Mouse (Mus musculus) midbrain, embryonic 12.5 days (tissue): ENCODE measurements around the gene Pde3b. TPM values are rescaled to one million over a fixed set of nuclear protein-coding genes. Genes with fewer than 3 reads are reported as not detected.
"Not testable (repeated sequence)": the region's sequence is repeated elsewhere in the genome, so short reads cannot be mapped to it uniquely, and the experiment has no call there.

Experiments
- ATAC-seq: fragments of 200-750 bp; cut with Nextera tagmentation; 2 replicates; pipeline ENCODE4 v1.8.0; 2017; ENCODE audit warnings: low read depth, moderate TSS enrichment, moderate library complexity; ENCODE audit not compliant: low FRiP score
- H3K27ac ChIP-seq: fragments of 300-500 bp; sonication (generic); replicated peaks from 2 replicates; pipeline ENCODE4 v1.5.1; 2016; ENCODE audit warnings: mild to moderate bottlenecking
- H3K27me3 ChIP-seq: fragments of 300-500 bp; sonication (generic); 2 replicates; pipeline ENCODE4 v1.6.1; 2016; ENCODE audit warnings: mild to moderate bottlenecking
- H3K36me3 ChIP-seq: fragments of 300-500 bp; sonication (generic); 2 replicates; pipeline ENCODE4 v1.6.1; 2016
- H3K4me1 ChIP-seq: fragments of 300-500 bp; sonication (generic); 2 replicates; pipeline ENCODE4 v1.6.1; 2016
- H3K4me2 ChIP-seq: fragments of 300-500 bp; sonication (generic); replicated peaks from 2 replicates; pipeline ENCODE4 v1.6.1; 2016; ENCODE audit warnings: mild to moderate bottlenecking, moderate library complexity
- H3K4me3 ChIP-seq: fragments of 300-500 bp; sonication (generic); 2 replicates; pipeline ENCODE4 v1.5.1; 2016; ENCODE audit warnings: mild to moderate bottlenecking
- H3K9ac ChIP-seq: fragments of 300-500 bp; sonication (generic); replicated peaks from 2 replicates; pipeline ENCODE4 v1.6.1; 2016; ENCODE audit warnings: mild to moderate bottlenecking, moderate library complexity
- H3K9me3 ChIP-seq: fragments of 300-500 bp; sonication (generic); 2 replicates; pipeline ENCODE4 v1.6.1; 2016; ENCODE audit warnings: mild to moderate bottlenecking
- WGBS: fragments of 180-500 bp; shearing (Covaris S2); methylation state at CpG from one replicate; pipeline ENCODE4 v1.1.7; 2016; 5-methylcytosine and 5-hydroxymethylcytosine counted together
- polyA plus RNA-seq: library from polyadenylated mRNA; unstranded; fragments of >200 nt; fragmentation: Nextera tagmentation; extraction: Ambion mirVana; gene quantifications from 2 replicates; pipeline ENCODE4 v1.2.1, GENCODE M21; 2016

Gene Pde3b
- polyA plus RNA-seq = 9.9 and 12.1 TPM in 2 replicates

DNA sequence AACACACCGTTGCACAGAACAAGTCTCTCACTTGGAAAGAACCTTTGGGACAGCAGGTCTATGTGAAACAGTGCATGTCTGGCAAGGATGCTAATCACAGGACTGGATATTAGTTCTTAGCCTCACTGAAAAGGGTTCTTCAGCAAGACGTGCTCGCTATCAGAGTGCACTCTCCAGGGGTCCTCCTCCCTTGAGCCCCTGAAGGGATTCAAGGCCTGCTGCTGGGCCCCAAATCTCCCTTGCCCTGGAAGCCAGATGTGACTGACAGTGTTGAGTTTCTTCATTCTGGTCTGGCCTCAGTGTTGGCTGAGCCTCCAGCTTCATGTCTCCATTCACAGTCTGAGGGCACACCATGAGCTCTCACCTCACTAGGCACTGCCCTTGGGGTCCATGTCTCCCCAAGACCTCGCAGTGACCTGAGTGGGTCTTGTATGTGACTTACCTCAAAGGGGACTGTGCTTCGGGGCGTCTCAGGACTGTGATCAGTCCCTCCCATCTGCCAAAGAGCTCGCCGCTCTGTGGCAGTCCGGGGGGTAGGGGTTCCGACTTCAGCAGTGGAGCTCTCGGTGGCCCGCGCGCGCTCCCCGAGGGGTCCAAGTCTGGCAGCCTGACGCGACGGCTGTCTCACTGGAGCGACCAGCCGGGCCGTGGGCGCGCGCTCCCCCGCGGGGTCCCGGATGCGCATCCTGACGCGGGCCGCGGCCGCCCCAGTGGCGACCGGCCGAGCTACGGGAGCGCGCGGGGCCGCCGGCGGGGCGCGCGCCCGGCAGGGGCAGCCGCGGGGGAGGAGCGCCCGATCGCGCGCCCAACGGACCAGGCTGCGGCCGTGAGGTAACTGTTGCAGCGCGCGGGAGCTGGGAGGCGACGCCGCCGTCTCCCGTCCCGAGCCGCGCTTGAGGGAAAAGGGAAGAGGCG is at the start of gene Pde3b:
TSS of gene Pde3b (plus strand) at position 861 of the 915 bp plus-strand sequence.
- ATAC-seq = peak; percentile 89
- H3K36me3 ChIP-seq = no peaks in the 10 kb centered on the region

DNA sequence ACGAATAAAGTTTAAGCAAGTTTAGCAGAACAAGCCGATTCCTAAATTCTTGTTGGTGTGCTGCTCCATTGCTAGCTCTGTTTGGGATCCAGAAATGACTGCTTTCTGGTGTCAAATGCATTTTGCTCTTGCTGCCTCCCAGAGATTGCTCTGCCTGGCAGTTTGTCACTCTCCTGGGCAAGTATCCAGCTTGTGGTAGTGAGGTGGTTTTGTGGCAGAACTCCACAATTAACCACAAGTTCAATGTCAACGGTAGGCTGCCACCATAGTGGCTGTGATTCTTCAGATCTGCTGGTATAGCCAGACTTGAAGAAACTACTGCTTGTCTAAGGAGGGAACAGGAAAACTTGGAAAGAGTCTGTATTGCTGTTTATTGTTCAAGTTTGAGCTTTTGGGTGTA is 13.0 kb upstream of the Pde3b start:
- WGBS = 90% methylated on average over 3 of the region's 3 CpGs
- Histone ChIP-seq H3K9ac (no peak overlapping the region), H3K27me3 (no peaks in the 10 kb centered on the region), H3K27ac (no peak overlapping the region), H3K4me2 (no peak overlapping the region), H3K4me1 (no peaks in the 10 kb centered on the region), H3K9me3 (no peaks in the 10 kb centered on the region), H3K4me3 (no peak overlapping the region), H3K36me3 (no peaks in the 10 kb centered on the region)
- ATAC-seq = no peak

More for the DNA sequence above, at the start of gene Pde3b:
- 1% methylated on average over 48 of the region's 70 CpGs for WGBS
- peak within 1 kb of the TSS; percentile 96 for H3K9ac ChIP-seq
- peak within 1 kb of the TSS; percentile 78 for H3K4me2 ChIP-seq
- peak within 1 kb of the TSS; percentile 94 for H3K27ac ChIP-seq
- no peaks in the 10 kb centered on the region for H3K27me3 ChIP-seq
- H3K4me1 ChIP-seq = peaks cover 19% of the 10 kb centered on the region
- peak within 1 kb of the TSS; percentile 94 for H3K4me3 ChIP-seq
- no peaks in the 10 kb centered on the region for H3K9me3 ChIP-seq

DNA sequence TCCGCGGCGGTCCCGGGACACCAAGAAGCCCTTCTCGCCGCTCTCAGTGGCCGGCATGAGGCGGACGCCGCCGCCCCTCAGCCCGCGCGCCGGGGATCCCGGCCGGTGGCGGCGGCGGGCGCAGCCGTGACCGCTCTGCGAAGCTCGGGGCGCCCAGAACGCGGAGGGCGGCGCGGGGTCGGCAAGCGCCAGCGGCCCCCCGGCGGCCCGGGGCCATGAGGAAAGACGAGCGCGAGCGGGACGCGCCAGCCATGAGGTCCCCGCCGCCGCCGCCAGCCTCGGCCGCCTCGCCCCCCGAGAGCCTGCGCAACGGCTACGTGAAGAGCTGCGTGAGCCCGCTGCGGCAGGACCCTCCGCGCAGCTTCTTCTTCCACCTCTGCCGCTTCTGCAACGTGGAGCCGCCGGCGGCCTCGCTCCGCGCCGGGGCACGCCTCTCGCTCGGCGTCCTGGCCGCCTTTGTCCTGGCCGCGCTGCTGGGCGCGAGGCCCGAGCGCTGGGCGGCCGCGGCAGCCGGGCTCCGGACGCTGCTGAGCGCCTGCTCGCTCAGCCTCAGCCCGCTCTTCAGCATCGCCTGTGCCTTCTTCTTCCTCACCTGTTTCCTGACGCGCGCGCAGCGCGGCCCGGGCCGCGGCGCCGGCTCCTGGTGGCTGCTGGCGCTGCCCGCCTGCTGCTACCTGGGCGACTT is 397 bp downstream of the Pde3b start:
- WGBS = under 1% methylated on average over 88 of the region's 103 CpGs
- Histone ChIP-seq H3K4me1 (peaks cover 19% of the 10 kb centered on the region), H3K9me3 (no peaks in the 10 kb centered on the region), H3K4me2 (peak overlapping the region; percentile 78), H3K27ac (peak overlapping the region; percentile 94), H3K36me3 (no peaks in the 10 kb centered on the region), H3K27me3 (no peaks in the 10 kb centered on the region), H3K9ac (peak overlapping the region; percentile 96), H3K4me3 (peak overlapping the region; percentile 94)
- ATAC-seq = peak; percentile 74

DNA sequence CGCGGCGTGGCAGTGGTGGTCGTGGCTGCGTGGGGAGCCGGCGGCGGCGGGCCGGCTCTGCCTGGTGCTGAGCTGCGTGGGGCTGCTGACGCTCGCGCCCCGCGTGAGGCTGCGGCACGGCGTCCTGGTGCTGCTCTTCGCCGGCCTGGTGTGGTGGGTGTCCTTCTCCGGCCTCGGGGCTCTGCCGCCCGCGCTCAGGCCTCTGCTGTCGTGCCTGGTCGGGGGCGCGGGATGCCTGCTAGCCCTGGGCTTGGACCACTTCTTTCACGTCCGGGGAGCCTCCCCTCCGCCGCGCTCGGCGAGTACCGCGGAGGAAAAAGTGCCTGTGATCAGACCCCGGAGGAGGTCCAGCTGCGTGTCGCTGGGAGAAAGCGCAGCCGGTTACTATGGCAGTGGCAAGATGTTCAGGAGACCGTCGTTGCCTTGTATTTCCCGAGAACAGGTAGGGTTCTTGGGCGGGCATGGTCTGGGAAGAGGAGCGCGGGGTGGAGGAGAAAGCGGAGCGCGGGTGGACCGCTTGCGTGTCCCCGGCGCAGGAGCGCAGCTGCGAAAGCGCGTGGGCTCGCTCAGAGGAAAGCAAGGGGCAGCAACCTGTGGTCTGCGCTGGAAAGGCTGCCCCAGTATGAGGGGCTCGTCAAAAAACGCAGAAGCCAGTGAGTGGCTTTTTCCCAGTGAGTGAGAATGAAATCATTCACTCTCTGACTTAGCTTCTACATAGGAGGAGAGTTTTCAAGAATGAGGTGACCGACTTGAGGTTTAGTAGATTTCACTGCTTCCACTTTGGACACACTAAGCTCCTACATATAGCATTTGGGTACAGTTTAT is 1.2 kb downstream of the Pde3b start:
- Histone ChIP-seq H3K9me3 (no peaks in the 10 kb centered on the region), H3K36me3 (no peaks in the 10 kb centered on the region), H3K9ac (peak overlapping the region; percentile 96), H3K4me1 (peaks cover 19% of the 10 kb centered on the region), H3K27me3 (no peaks in the 10 kb centered on the region), H3K27ac (peak overlapping the region; percentile 94), H3K4me2 (peak overlapping the region; percentile 78), H3K4me3 (peak overlapping the region; percentile 94)
- peak; percentile 42 for ATAC-seq
- WGBS = under 1% methylated on average over 58 of the region's 66 CpGs

DNA sequence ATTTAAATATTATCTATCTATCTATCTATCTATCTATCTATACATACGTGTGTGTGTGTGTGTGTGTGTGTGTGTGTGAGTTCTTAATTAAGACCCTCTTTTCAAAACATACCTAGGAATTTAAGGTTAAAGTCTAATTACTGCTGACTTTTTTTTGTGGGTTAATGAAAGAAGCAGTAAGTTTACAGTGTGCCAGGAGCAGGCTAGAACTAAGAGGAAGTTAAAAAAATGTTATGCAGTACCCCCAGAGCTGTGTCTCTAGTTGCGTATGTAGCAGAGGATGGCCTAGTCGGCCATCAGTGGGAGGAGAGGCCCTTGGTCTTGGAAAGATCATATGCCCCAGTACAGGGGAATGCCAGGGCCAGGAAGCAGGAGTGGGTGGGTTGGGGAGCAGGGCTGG is 4.2 kb downstream of the Pde3b start:
- ATAC-seq = not testable (repeated sequence)

DNA sequence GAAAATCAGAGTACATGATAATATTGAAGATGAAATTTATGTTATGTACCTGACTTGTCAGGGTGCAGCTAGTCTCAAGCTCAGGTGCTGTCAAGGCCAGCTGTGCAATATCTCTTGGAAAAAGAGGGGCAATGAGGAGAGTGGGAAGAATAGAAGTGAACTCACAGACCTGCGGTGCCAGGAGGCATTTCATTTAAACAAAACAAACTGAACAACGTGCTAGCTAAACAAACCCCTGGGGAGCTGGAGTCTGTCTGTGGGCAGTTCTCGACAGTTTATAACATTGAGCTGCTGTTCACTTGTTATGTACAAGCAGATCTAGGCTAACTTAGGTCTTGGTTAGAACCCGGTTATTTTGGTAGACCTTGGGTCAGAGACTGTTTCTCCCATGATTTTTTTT is 5.8 kb downstream of the Pde3b start:
- WGBS = 56% methylated on average over 4 of the region's 4 CpGs
- peaks cover 12% of the 10 kb centered on the region for H3K4me1 ChIP-seq
- no peaks in the 10 kb centered on the region for H3K9me3 ChIP-seq
- no peak for ATAC-seq
- no peak overlapping the region for H3K4me3 ChIP-seq
- H3K27me3 ChIP-seq = no peaks in the 10 kb centered on the region
- H3K9ac ChIP-seq = no peak overlapping the region
- H3K4me2 ChIP-seq = no peak overlapping the region
- H3K27ac ChIP-seq = no peak overlapping the region
- H3K36me3 ChIP-seq = no peaks in the 10 kb centered on the region

More for the DNA sequence above, 4.2 kb downstream of the Pde3b start:
- not testable (repeated sequence) for H3K4me2 ChIP-seq, H3K36me3 ChIP-seq, H3K27me3 ChIP-seq, H3K27ac ChIP-seq, H3K9me3 ChIP-seq, H3K9ac ChIP-seq, H3K4me3 ChIP-seq
- 71% methylated on average over 3 of the region's 3 CpGs for WGBS
- peaks cover 16% of the 10 kb centered on the region for H3K4me1 ChIP-seq

DNA sequence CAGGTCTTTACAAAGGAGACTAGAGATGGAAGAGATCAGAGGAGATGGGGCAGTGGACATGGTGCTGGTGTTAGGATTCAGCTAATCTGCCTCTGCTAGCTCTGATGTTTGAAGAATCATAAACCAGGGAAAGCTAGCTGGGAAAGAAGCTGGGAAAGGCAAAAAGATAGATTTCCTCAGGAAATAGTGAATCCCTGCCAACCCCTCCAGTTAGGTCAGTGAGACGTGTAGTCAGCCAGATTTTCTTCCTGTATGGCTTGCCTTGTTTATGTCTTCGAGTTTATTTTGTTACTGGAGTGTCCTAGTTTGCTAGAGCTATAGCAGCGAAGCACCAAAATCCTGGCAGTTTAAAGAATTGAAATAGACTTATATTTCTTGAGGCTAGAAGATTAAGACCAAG is 7.1 kb downstream of the Pde3b start:
- WGBS = 90% methylated on average over 3 of the region's 3 CpGs
- H3K27me3 ChIP-seq = no peaks in the 10 kb centered on the region
- no peak for ATAC-seq

DNA sequence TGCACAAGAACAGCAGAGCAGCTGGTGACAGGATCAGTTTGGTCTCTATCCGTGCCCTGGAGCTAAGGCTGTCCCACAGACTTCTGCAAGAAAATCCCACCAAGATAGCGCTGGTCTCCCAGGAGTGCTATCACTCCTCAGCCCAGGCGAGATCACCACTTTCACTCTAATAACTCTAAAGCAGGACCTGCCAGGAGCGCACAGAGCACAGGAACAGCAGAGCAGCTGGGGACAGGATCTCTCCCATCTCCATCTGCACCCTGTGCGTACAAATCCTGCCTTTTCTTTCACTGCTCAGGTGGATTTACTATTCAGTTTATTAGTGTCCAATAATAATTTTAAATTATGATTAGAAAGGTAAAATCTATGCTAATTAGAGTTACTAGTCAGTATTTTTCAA is 14.7 kb downstream of the Pde3b start:
- 79% methylated on average over 5 of the region's 5 CpGs for WGBS
- Histone ChIP-seq H3K9me3 (0 out of 2 replicates have a peak, but pooled peaks cover 4% of the 10 kb centered on the region), H3K4me3 (no peak overlapping the region), H3K4me2 (no peak overlapping the region), H3K27me3 (no peaks in the 10 kb centered on the region), H3K9ac (no peak overlapping the region), H3K4me1 (no peaks in the 10 kb centered on the region), H3K36me3 (no peaks in the 10 kb centered on the region), H3K27ac (no peak overlapping the region)
- ATAC-seq = no peak

More for the DNA sequence above, 7.1 kb downstream of the Pde3b start:
- Histone ChIP-seq H3K4me1 (peaks cover 9% of the 10 kb centered on the region), H3K9me3 (no peaks in the 10 kb centered on the region), H3K27ac (no peak overlapping the region), H3K4me2 (no peak overlapping the region), H3K9ac (no peak overlapping the region), H3K4me3 (no peak overlapping the region), H3K36me3 (no peaks in the 10 kb centered on the region)

DNA sequence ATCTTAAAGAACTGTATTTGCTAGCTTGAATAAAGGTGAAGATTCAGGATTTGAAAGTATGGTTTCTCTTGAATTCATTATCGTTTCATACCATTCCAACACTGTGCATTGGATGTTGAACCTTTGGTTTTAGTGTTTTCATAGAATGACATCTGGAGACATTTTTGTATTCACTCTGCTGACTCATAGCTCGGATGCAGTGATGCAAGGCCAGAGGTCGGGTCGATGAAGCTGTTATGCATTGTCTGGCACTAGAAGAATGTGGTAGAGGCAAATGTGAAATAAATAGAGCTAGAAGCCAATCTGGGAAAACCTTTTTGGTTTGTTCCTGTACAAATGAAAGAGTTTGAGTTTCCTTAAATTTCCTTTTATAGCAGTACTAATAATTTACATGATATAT is 16.9 kb downstream of the Pde3b start:
- ATAC-seq = no peak
- no peak overlapping the region for H3K27ac ChIP-seq
- H3K36me3 ChIP-seq = no peaks in the 10 kb centered on the region
- H3K27me3 ChIP-seq = no peaks in the 10 kb centered on the region
- H3K9me3 ChIP-seq = 0 out of 2 replicates have a peak, but pooled peaks cover 4% of the 10 kb centered on the region
- no peaks in the 10 kb centered on the region for H3K4me1 ChIP-seq
- 59% methylated on average over 4 of the region's 4 CpGs for WGBS
- H3K4me2 ChIP-seq = no peak overlapping the region
- no peak overlapping the region for H3K4me3 ChIP-seq
- no peak overlapping the region for H3K9ac ChIP-seq

DNA sequence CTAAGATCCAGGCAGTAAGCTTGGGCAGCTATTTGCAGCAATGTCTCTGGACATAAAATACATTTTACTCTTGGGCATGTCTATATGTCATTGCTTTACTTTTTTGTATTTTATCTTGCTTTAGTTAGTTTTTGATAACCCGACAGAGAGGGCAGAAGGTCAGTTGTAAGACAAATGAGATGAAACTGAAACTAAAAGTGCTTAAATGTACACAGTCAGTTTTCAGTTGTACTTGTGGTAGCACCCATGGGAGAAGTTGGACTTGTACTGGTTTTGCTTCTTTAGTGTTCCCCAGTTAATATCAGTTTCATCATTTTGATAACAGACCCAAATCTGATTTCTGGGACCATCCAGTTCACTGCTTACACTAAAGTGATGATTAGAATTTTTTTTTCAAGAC is 24.6 kb downstream of the Pde3b start:
- 91% methylated on average over 1 of the region's 1 CpGs for WGBS
- Histone ChIP-seq H3K9ac (no peak overlapping the region), H3K4me1 (no peaks in the 10 kb centered on the region), H3K36me3 (no peaks in the 10 kb centered on the region), H3K9me3 (no peaks in the 10 kb centered on the region), H3K27me3 (no peaks in the 10 kb centered on the region), H3K4me2 (no peak overlapping the region), H3K4me3 (no peak overlapping the region), H3K27ac (no peak overlapping the region)
- ATAC-seq = no peak

DNA sequence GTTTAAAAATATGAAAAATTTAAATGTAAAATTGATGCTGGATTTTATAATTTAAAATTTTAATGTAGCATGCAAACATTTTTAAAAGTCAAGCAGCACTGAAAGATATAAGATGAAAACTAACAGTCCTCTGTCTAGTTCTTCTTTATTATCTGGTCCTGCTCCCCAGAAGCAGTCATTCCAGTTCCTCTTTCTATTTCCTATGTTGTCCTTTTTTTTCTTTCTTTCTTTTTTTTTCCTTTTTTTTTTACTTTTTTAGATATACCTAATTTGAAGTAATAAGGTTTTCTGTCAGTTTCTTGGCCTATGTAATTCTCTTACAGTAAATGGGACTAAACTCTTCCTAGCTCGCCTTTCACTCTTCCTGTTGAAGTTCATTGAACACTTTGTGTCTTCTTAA is 25.4 kb downstream of the Pde3b start:
- no peak overlapping the region for H3K27ac ChIP-seq
- no peaks in the 10 kb centered on the region for H3K27me3 ChIP-seq
- no peaks in the 10 kb centered on the region for H3K4me1 ChIP-seq
- ATAC-seq = no peak
- no peak overlapping the region for H3K4me2 ChIP-seq
- no peak overlapping the region for H3K4me3 ChIP-seq
- H3K9ac ChIP-seq = no peak overlapping the region
- WGBS = 90% methylated on average over 1 of the region's 1 CpGs
- no peaks in the 10 kb centered on the region for H3K9me3 ChIP-seq
- no peaks in the 10 kb centered on the region for H3K36me3 ChIP-seq
